Mouse (Mus musculus) stomach, embryonic 16.5 days (tissue): ENCODE results near the gene Unc13d. TPM values are rescaled to one million over a fixed set of nuclear protein-coding genes. Genes with fewer than 3 reads are reported as not detected.

Experiments used
- ATAC-seq: fragments of 200-750 bp; cut with Nextera tagmentation; 2 replicates; pipeline ENCODE4 v1.8.0; 2017; ENCODE audit warnings: moderate number of reproducible peaks, moderate TSS enrichment; ENCODE audit not compliant: insufficient read depth, low FRiP score
- H3K27ac ChIP-seq: fragments of 300-500 bp; sonication (generic); 2 replicates; pipeline ENCODE4 v1.5.1; 2014; ENCODE audit warnings: low read length
- H3K27me3 ChIP-seq: fragments of 300-500 bp; sonication (generic); 2 replicates; pipeline ENCODE4 v1.6.1; 2014; ENCODE audit warnings: low read length, control low read depth, mixed read lengths; ENCODE audit not compliant: control insufficient read depth, insufficient read depth
- H3K36me3 ChIP-seq: fragments of 300-500 bp; sonication (generic); 2 replicates; pipeline ENCODE4 v1.6.1; 2014; ENCODE audit warnings: low read length; ENCODE audit not compliant: control insufficient read depth, insufficient read depth
- H3K4me1 ChIP-seq: fragments of 300-500 bp; sonication (generic); 2 replicates; pipeline ENCODE4 v1.6.1; 2014; ENCODE audit warnings: low read length, control low read depth, mixed read lengths; ENCODE audit not compliant: control insufficient read depth, insufficient read depth
- H3K4me2 ChIP-seq: fragments of 300-500 bp; sonication (generic); 2 replicates; pipeline ENCODE4 v1.6.1; 2014; ENCODE audit warnings: low read depth, low read length, mixed read lengths
- H3K4me3 ChIP-seq: fragments of 300-500 bp; sonication (generic); replicated peaks from 2 replicates; pipeline ENCODE4 v1.5.1; 2014; ENCODE audit warnings: mild to moderate bottlenecking, low read length
- H3K9ac ChIP-seq: fragments of 300-500 bp; sonication (generic); 2 replicates; pipeline ENCODE4 v1.6.1; 2014; ENCODE audit warnings: low read length
- H3K9me3 ChIP-seq: fragments of 300-500 bp; sonication (generic); replicated peaks from 2 replicates; pipeline ENCODE4 v1.6.1; 2016; ENCODE audit warnings: low read length, control low read depth; ENCODE audit not compliant: control insufficient read depth
- WGBS: fragments of 180-500 bp; shearing (Covaris S2); extraction: QIAGEN DNeasy Blood & Tissue Kit; methylation state at CpG from one replicate; pipeline ENCODE4 v1.1.7; 2014; 5-methylcytosine and 5-hydroxymethylcytosine counted together
- polyA plus RNA-seq: library from polyadenylated mRNA; unstranded; fragments of >200 nt; fragmentation: Nextera tagmentation; extraction: Ambion mirVana; gene quantifications from 2 replicates; pipeline ENCODE4 v1.2.1, GENCODE M21; 2015

Unc13d gene
- polyA plus RNA-seq, 1 experiment from 2014 or later, result 8.3 TPM

GRCm38 (mm10) chr11:116109441-116110081 is 31.8 kb upstream of the Unc13d start:
- H3K4me1 ChIP-seq, result peaks cover 44% of the 10 kb centered on the region
- H3K36me3 ChIP-seq, result 0 out of 2 replicates have a peak, but pooled peaks cover 5% of the 10 kb centered on the region
- peak; percentile 18; the same call in 1 of the 2 replicates for ATAC-seq
- peak overlapping the region; percentile 45 for H3K27ac ChIP-seq
- 2% methylated on average over 70 of the region's 70 CpGs for WGBS
- no peaks in the 10 kb centered on the region for H3K9me3 ChIP-seq
- H3K27me3 ChIP-seq, result peaks cover 18% of the 10 kb centered on the region
- peak overlapping the region; percentile 81 for H3K9ac ChIP-seq
- peak overlapping the region; percentile 87 for H3K4me2 ChIP-seq
- peak overlapping the region; percentile 67 for H3K4me3 ChIP-seq

DNA sequence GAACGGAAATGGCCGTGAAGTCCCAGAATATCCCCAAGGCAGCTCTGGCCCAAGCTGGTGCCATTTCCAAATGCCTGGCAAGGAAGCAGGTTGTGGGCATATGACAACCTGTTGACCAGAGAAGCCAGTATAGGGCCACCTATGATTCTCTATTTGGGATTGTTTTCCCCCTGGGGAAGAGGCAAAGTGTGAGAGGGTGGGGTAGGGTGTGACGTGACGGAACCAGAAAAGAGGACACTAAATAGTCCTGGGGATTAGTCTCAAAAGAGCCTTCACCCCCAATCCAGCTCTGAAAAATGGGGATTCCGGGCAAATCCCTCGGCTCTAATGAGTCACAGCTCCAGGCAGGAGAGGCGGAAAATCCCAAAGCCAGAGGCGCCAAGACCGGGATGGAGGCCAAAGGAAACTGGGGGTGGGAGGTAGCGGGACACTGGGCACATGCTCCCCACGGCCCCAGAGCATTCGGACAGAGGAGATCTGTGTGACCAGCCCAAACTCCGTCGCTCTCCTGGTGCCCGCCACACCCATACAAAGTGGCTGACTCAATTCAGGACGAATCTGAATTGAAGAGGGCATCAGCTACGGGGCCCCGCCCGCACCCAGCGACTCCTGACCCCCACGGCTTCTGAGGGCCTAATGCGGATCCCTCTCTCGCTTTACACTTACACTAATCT is 30.8 kb upstream of the Unc13d start:
- Histone ChIP-seq H3K4me1 (peaks cover 54% of the 10 kb centered on the region), H3K9ac (peak overlapping the region; percentile 81), H3K9me3 (no peaks in the 10 kb centered on the region), H3K4me2 (peak overlapping the region; percentile 87), H3K36me3 (0 out of 2 replicates have a peak, but pooled peaks cover 5% of the 10 kb centered on the region), H3K4me3 (peak overlapping the region; percentile 67), H3K27ac (peak overlapping the region; percentile 45), H3K27me3 (peaks cover 18% of the 10 kb centered on the region)
- WGBS, result 13% methylated on average over 23 of the region's 23 CpGs
- no peak for ATAC-seq

- peaks cover 18% of the 10 kb centered on the region for H3K27me3 ChIP-seq
- no peak for ATAC-seq
- H3K36me3 ChIP-seq, result 0 out of 2 replicates have a peak, but pooled peaks cover 5% of the 10 kb centered on the region
- 40% methylated on average over 19 of the region's 19 CpGs for WGBS
- peak overlapping the region; percentile 45 for H3K27ac ChIP-seq
- peak overlapping the region; percentile 67 for H3K4me3 ChIP-seq
- peak overlapping the region; percentile 87 for H3K4me2 ChIP-seq
- no peaks in the 10 kb centered on the region for H3K9me3 ChIP-seq
- peaks cover 61% of the 10 kb centered on the region for H3K4me1 ChIP-seq
- H3K9ac ChIP-seq, result peak overlapping the region; percentile 81
These were observed 30.1 kb upstream of the Unc13d start for GRCm38 (mm10) chr11:116107777-116108285.

- peak overlapping the region; percentile 67 for H3K4me3 ChIP-seq
- H3K9ac ChIP-seq, result peak overlapping the region; percentile 81
- peaks cover 66% of the 10 kb centered on the region for H3K4me1 ChIP-seq
- 0 out of 2 replicates have a peak, but pooled peaks cover 5% of the 10 kb centered on the region for H3K36me3 ChIP-seq
- no peak for ATAC-seq
- H3K4me2 ChIP-seq, result peak overlapping the region; percentile 87
- H3K27me3 ChIP-seq, result peaks cover 18% of the 10 kb centered on the region
- WGBS, result 47% methylated on average over 13 of the region's 14 CpGs
- no peaks in the 10 kb centered on the region for H3K9me3 ChIP-seq
- peak overlapping the region; percentile 45 for H3K27ac ChIP-seq
These were observed 29.4 kb upstream of the Unc13d start for GRCm38 (mm10) chr11:116106963-116107776.

- no peak for ATAC-seq
These were observed 28.6 kb upstream of the Unc13d start for GRCm38 (mm10) chr11:116106154-116106962.

DNA sequence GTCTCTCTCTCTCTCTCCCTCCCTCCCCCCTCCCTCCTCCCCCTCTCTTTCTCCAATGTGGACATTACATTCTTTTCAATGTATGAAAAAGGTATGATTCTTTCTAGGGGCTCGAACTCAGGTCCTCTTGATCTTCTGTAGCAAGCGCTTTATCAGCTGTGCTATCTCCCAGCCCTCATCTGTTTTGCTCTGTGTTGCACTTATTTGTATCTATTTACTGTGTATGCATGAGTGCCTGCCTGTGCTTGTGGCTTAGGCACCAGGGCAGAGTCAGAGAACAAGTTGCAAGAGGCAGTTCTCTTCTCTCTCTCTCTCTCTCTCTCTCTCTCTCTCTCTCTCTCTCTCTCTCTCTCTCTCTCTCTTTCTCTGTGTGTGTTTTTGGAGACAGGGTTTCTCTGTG is 27.3 kb upstream of the Unc13d start:
- H3K27ac ChIP-seq, result peak overlapping the region; percentile 95; the same call in 1 of the 2 replicates
- no peak for ATAC-seq
- no peak overlapping the region for H3K9ac ChIP-seq
- H3K4me3 ChIP-seq, result no peak overlapping the region
- no peak overlapping the region for H3K4me2 ChIP-seq
- peaks cover 18% of the 10 kb centered on the region for H3K27me3 ChIP-seq
- H3K9me3 ChIP-seq, result no peaks in the 10 kb centered on the region
- WGBS, result 88% methylated on average over 2 of the region's 2 CpGs
- H3K36me3 ChIP-seq, result 0 out of 2 replicates have a peak, but pooled peaks cover 5% of the 10 kb centered on the region
- peaks cover 77% of the 10 kb centered on the region for H3K4me1 ChIP-seq

More at GRCm38 (mm10) chr11:116106154-116106962, 28.6 kb upstream of the Unc13d start:
- peak overlapping the region; percentile 87 for H3K4me2 ChIP-seq
- peak overlapping the region; percentile 81 for H3K9ac ChIP-seq
- peaks cover 18% of the 10 kb centered on the region for H3K27me3 ChIP-seq
- H3K4me1 ChIP-seq, result peaks cover 74% of the 10 kb centered on the region
- WGBS, result 28% methylated on average over 32 of the region's 32 CpGs
- H3K27ac ChIP-seq, result 0 out of 2 replicates have a peak overlapping the region, but pooled peaks have one; percentile 12
- no peaks in the 10 kb centered on the region for H3K9me3 ChIP-seq
- H3K36me3 ChIP-seq, result 0 out of 2 replicates have a peak, but pooled peaks cover 5% of the 10 kb centered on the region
- H3K4me3 ChIP-seq, result peak overlapping the region; percentile 14; the same call in 1 of the 2 replicates

DNA sequence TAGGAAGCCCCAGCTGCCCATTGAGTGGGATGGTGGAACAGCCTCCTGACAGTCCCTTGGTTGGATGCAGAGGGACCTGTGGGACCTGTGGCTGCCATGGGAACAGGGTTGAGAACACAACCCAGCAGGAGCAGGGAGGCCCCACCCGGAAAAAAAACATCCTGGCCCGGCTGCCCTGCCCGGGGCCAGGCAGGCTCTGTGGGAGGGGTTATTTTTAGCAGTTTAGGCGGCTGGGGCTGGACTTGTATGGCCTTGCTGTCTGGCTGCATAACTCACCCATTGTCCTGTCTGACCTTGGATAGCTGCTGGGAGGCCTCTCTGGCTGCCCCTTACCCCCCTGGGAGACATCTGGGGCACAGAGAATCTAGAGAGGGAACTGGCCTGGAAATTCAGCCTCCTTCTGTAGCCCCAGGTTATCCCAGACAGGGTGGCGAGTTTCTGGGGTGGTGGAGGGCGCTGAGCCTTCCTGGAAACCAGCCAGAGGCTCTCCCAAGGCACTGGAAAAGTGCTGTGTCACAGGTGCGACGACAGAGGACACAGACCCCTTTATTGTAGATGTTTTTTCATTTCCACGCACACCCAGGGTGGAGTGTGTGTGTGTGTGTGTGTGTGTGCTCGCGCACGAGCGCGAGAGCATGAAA is 26.4 kb upstream of the Unc13d start:
- Histone ChIP-seq H3K4me3 (no peak overlapping the region), H3K4me1 (peaks cover 82% of the 10 kb centered on the region), H3K27me3 (peaks cover 15% of the 10 kb centered on the region), H3K9me3 (no peaks in the 10 kb centered on the region), H3K9ac (peak overlapping the region; percentile 51), H3K4me2 (peak overlapping the region; percentile 27; the same call in 1 of the 2 replicates), H3K27ac (peak overlapping the region; percentile 95), H3K36me3 (0 out of 2 replicates have a peak, but pooled peaks cover 5% of the 10 kb centered on the region)
- WGBS, result 30% methylated on average over 14 of the region's 14 CpGs
- peak; percentile 79 for ATAC-seq
